Mouse (Mus musculus): ENCODE measurements around the gene Wscd2. TPM values are rescaled to one million over a fixed set of nuclear protein-coding genes. Genes with fewer than 3 reads are reported as not detected.

The Wscd2 gene
- total and polyA plus RNA-seq, 3 experiments: 0.38 to 0.51 (median 0.39) TPM

- no peaks in the 10 kb centered on the region for H3K9me3 ChIP-seq (replicated peaks; ENCODE audit: low read length)
- H3K4me1 ChIP-seq (ENCODE audit: control insufficient read depth in 1 of 2, insufficient read depth in 2 of 2): 0 out of 4 replicates have a peak, but pooled peaks cover 0 to 3% of the 10 kb centered on the region in 2 experiments
- no peak overlapping the region for H3K4me3 ChIP-seq (replicated peaks in 1 of 3; ENCODE audit: low read depth in 2 of 3, low read length in 2 of 3, poor library complexity in 1 of 3)
- peaks cover 94% of the 10 kb centered on the region for H3K27me3 ChIP-seq (replicated peaks)
- H3K9ac ChIP-seq (ENCODE audit: insufficient read depth, low read depth): no peak overlapping the region
- H3K79me2 ChIP-seq (replicated peaks; ENCODE audit: control insufficient read depth, extremely low read depth, insufficient read depth, poor library complexity, severe bottlenecking): no peaks in the 10 kb centered on the region
- dilution Hi-C loops (cut with MboI; ENCODE audit: extremely low pct_ligation_motif_present, extremely low pct_unique_long_range_greater_than_20kb, low sequenced_read_pairs) (no loop called here), in situ Hi-C loops (cut with MboI; ENCODE audit: low pct_ligation_motif_present, low pct_unique_long_range_greater_than_20kb, low sequenced_read_pairs) (no loop called here)
- TF ChIP-seq MAZ (IDR thresholded peaks at IDR 0.05; ENCODE audit: low read depth, low read length) (no peak), ETS1 (conservative IDR thresholded peaks at IDR 0.05; ENCODE audit: low read depth, low read length) (no peak), BHLHE40 (IDR thresholded peaks at IDR 0.05; ENCODE audit: low read depth, low read length) (no peak)
- no peaks in the 10 kb centered on the region for H3K36me3 ChIP-seq (replicated peaks in 1 of 2; ENCODE audit: control insufficient read depth in 1 of 2, insufficient read depth in 1 of 2, low read length in 1 of 2)
- H3K4me2 ChIP-seq (ENCODE audit: insufficient read depth, low read depth, poor library complexity, severe bottlenecking): no peak overlapping the region
- H3K27ac ChIP-seq (ENCODE audit: insufficient read depth, low read depth): no peak overlapping the region
- DNase-seq (ENCODE audit: extremely low read depth): no peak
Measured at GRCm38 (mm10) chr5:113634887-113635610, 144.9 kb downstream of the Wscd2 start.

- Histone ChIP-seq H3K9ac (ENCODE audit: insufficient read depth, low read depth) (no peak overlapping the region), H3K9me3 (replicated peaks; ENCODE audit: low read length) (no peaks in the 10 kb centered on the region), H3K79me2 (replicated peaks; ENCODE audit: control insufficient read depth, extremely low read depth, insufficient read depth, poor library complexity, severe bottlenecking) (no peaks in the 10 kb centered on the region), H3K36me3 (replicated peaks in 1 of 2; ENCODE audit: control insufficient read depth in 1 of 2, insufficient read depth in 1 of 2, low read length in 1 of 2) (no peaks in the 10 kb centered on the region), H3K27me3 (replicated peaks) (peaks cover 89% of the 10 kb centered on the region), H3K4me1 (ENCODE audit: control insufficient read depth in 1 of 2, insufficient read depth in 2 of 2) (0 out of 4 replicates have a peak, but pooled peaks cover 0 to 3% of the 10 kb centered on the region in 2 experiments), H3K27ac (ENCODE audit: insufficient read depth, low read depth) (no peak overlapping the region), H3K4me3 (replicated peaks in 1 of 3; ENCODE audit: low read depth in 2 of 3, low read length in 2 of 3, poor library complexity in 1 of 3) (no peak overlapping the region), H3K4me2 (ENCODE audit: insufficient read depth, low read depth, poor library complexity, severe bottlenecking) (no peak overlapping the region)
- no peak for TF ChIP-seq POLR2AphosphoS2 (IDR thresholded peaks at IDR 0.05; ENCODE audit: low read depth, low read length)
- TF ChIP-seq GABPA (IDR thresholded peaks at IDR 0.05; ENCODE audit: insufficient replicate concordance, low read depth, low read length): no peak
- TF ChIP-seq JUND (conservative IDR thresholded peaks at IDR 0.05; ENCODE audit: low read depth, low read length): no peak
- no peak; the same call in 1 of the 2 replicates for TF ChIP-seq MEF2A (IDR thresholded peaks at IDR 0.05; ENCODE audit: borderline replicate concordance, low read depth, low read length)
- TF ChIP-seq SMC3 (IDR thresholded peaks at IDR 0.05; ENCODE audit: low read depth, low read length): no peak
- no peak for TF ChIP-seq MAFK (IDR thresholded peaks at IDR 0.05; ENCODE audit: insufficient replicate concordance, low read length)
- no peak for TF ChIP-seq RAD21 (IDR thresholded peaks at IDR 0.05; ENCODE audit: low read depth, low read length)
- TF ChIP-seq ZNF384 (IDR thresholded peaks at IDR 0.05; ENCODE audit: low read depth, low read length): no peak
- no peak for TF ChIP-seq IRF4 (IDR thresholded peaks at IDR 0.05; ENCODE audit: low read depth, low read length)
- no peak for TF ChIP-seq TCF12 (IDR thresholded peaks at IDR 0.05; ENCODE audit: low read depth, low read length)
- no peak for TF ChIP-seq MXI1 (IDR thresholded peaks at IDR 0.05; ENCODE audit: low read depth, low read length)
- no peak for TF ChIP-seq ELF1 (IDR thresholded peaks at IDR 0.05; ENCODE audit: low read depth, low read length)
- no peak for TF ChIP-seq MAX (IDR thresholded peaks at IDR 0.05; ENCODE audit: low read length)
- TF ChIP-seq EP300 (IDR thresholded peaks at IDR 0.05; ENCODE audit: low read length): no peak
- no peak for TF ChIP-seq USF1 (IDR thresholded peaks at IDR 0.05; ENCODE audit: low read depth, low read length)
- TF ChIP-seq E2F4 (IDR thresholded peaks at IDR 0.05; ENCODE audit: insufficient replicate concordance, low read depth, low read length): no peak
- TF ChIP-seq CHD2 (IDR thresholded peaks at IDR 0.05; ENCODE audit: low read length): no peak
- TF ChIP-seq SIN3A (IDR thresholded peaks at IDR 0.05; ENCODE audit: low read length): no peak
- no peak for TF ChIP-seq MAZ (IDR thresholded peaks at IDR 0.05; ENCODE audit: low read depth, low read length)
- in situ Hi-C loops (cut with MboI; ENCODE audit: low pct_ligation_motif_present, low pct_unique_long_range_greater_than_20kb, low sequenced_read_pairs) (no loop called here), dilution Hi-C loops (cut with MboI; ENCODE audit: extremely low pct_ligation_motif_present, extremely low pct_unique_long_range_greater_than_20kb, low sequenced_read_pairs) (no loop called here)
- no peak for DNase-seq (ENCODE audit: extremely low read depth)
Measured at GRCm38 (mm10) chr5:113635861-113636565, 145.9 kb downstream of the Wscd2 start.

Measured in CH12.LX (cell line).